Mouse (Mus musculus): ENCODE measurements around the gene Rbm17.

- TF ChIP-seq CTCF (IDR thresholded peaks at IDR 0.05; ENCODE audit: control insufficient read depth, insufficient read depth, insufficient replicate concordance, low read depth, low read length) (no peak), POLR2A (IDR thresholded peaks at IDR 0.05; ENCODE audit: control insufficient read depth, low read depth, low read length) (no peak)
Observed at GRCm38 (mm10) chr2:11568471-11568870, 35.5 kb downstream of the Rbm17 start.

Data from testis, adult 2 months (tissue).